Mouse (Mus musculus) CH12.LX (cell line): ENCODE data around the gene Sfxn5. TPM values are rescaled to one million over a fixed set of nuclear protein-coding genes. Genes with fewer than 3 reads are reported as not detected.

Experiments used
- DNase-seq: peaks from one replicate; pipeline ENCODE4 v3.0.0-alpha.2; 2013; ENCODE audit errors: extremely low read depth
- H3K27ac ChIP-seq: 2 replicates; pipeline ENCODE4 v1.5.1; 2012; ENCODE audit warnings: low read depth, mild to moderate bottlenecking, control low read depth, moderate library complexity; ENCODE audit not compliant: insufficient read depth
- H3K27me3 ChIP-seq: replicated peaks from 2 replicates; pipeline ENCODE3; 2012; ENCODE audit warnings: inconsistent platforms
- H3K36me3 ChIP-seq, 2 experiments: replicated peaks in 1 of 2; 2 replicates each; pipeline versions ENCODE3 to v1.6.1; 2012; ENCODE audit warnings: inconsistent platforms in 1 of 2, low read length in 1 of 2, mild to moderate bottlenecking in 1 of 2, mixed read lengths in 1 of 2, moderate library complexity in 1 of 2; ENCODE audit not compliant: control insufficient read depth in 1 of 2, insufficient read depth in 1 of 2
- H3K4me1 ChIP-seq, 2 experiments: 2 replicates each; pipeline ENCODE4 v1.6.1; 2012; ENCODE audit warnings: inconsistent platforms in 1 of 2, moderate library complexity in 1 of 2; ENCODE audit not compliant: insufficient read depth in 2 of 2, control insufficient read depth in 1 of 2
- H3K4me2 ChIP-seq: 2 replicates; pipeline ENCODE4 v1.6.1; 2012; ENCODE audit warnings: low read depth, mild to moderate bottlenecking, control low read depth; ENCODE audit not compliant: poor library complexity, insufficient read depth, severe bottlenecking
- H3K4me3 ChIP-seq, 3 experiments: fragments of 150-350 bp in 1 of 3; sonication (generic) in 1 of 3; replicated peaks in 1 of 3; 2 replicates each; pipeline versions ENCODE3 to v1.5.1; 2011 to 2012; ENCODE audit warnings: low read depth in 2 of 3, low read length in 2 of 3, mild to moderate bottlenecking in 2 of 3, moderate library complexity in 2 of 3, control low read depth in 1 of 3, improper control_type of control experiment in 1 of 3, inconsistent platforms in 1 of 3, mixed read lengths in 1 of 3; ENCODE audit not compliant: poor library complexity in 1 of 3
- H3K79me2 ChIP-seq: replicated peaks from 2 replicates; pipeline ENCODE4 v1.6.1; 2012; ENCODE audit warnings: mild to moderate bottlenecking, moderate library complexity; ENCODE audit not compliant: control insufficient read depth, poor library complexity, insufficient read depth, severe bottlenecking; ENCODE audit errors: extremely low read depth
- H3K9ac ChIP-seq: 2 replicates; pipeline ENCODE4 v1.6.1; 2012; ENCODE audit warnings: low read depth, mild to moderate bottlenecking, control low read depth, moderate library complexity; ENCODE audit not compliant: insufficient read depth
- H3K9me3 ChIP-seq: replicated peaks from 2 replicates; pipeline ENCODE3; 2012; ENCODE audit warnings: low read length, inconsistent platforms, mixed read lengths
- CHD2 ChIP-seq: IDR thresholded peaks from 2 replicates; pipeline ENCODE4 v1.6.1; 2011; ENCODE audit warnings: low read length, improper control_type of control experiment
- E2F4 ChIP-seq: IDR thresholded peaks from 2 replicates; pipeline ENCODE4 v1.6.1; 2011; ENCODE audit warnings: low read depth, low read length, improper control_type of control experiment; ENCODE audit not compliant: insufficient replicate concordance
- ELF1 ChIP-seq: IDR thresholded peaks from 2 replicates; pipeline ENCODE4 v1.6.1; 2014; ENCODE audit warnings: low read depth, mild to moderate bottlenecking, inconsistent platforms, low read length, improper control_type of control experiment
- ETS1 ChIP-seq: conservative IDR thresholded peaks from 2 replicates; pipeline ENCODE4 v1.6.1; 2012; ENCODE audit warnings: low read depth, mild to moderate bottlenecking, inconsistent platforms, low read length, improper control_type of control experiment, moderate library complexity
- GABPA ChIP-seq: IDR thresholded peaks from 2 replicates; pipeline ENCODE4 v1.6.1; 2012; ENCODE audit warnings: low read depth, low read length, improper control_type of control experiment, inconsistent platforms; ENCODE audit not compliant: insufficient replicate concordance
- HCFC1 ChIP-seq: IDR thresholded peaks from 2 replicates; pipeline ENCODE4 v1.6.1; 2012; ENCODE audit warnings: low read depth, mild to moderate bottlenecking, inconsistent platforms, low read length, improper control_type of control experiment
- IRF4 ChIP-seq: IDR thresholded peaks from 2 replicates; pipeline ENCODE4 v1.6.1; 2014; ENCODE audit warnings: low read depth, mild to moderate bottlenecking, inconsistent platforms, low read length, improper control_type of control experiment
- KAT2A ChIP-seq: IDR thresholded peaks from 2 replicates; pipeline ENCODE4 v1.6.1; 2012; ENCODE audit warnings: low read length, improper control_type of control experiment, inconsistent platforms; ENCODE audit not compliant: insufficient replicate concordance
- MAFK ChIP-seq: IDR thresholded peaks from 2 replicates; pipeline ENCODE4 v1.6.1; 2011; ENCODE audit warnings: low read length, improper control_type of control experiment; ENCODE audit not compliant: insufficient replicate concordance
- MAX ChIP-seq: IDR thresholded peaks from 2 replicates; pipeline ENCODE4 v1.6.1; 2011; ENCODE audit warnings: low read length, improper control_type of control experiment
- MAZ ChIP-seq: IDR thresholded peaks from 2 replicates; pipeline ENCODE4 v1.6.1; 2012; ENCODE audit warnings: low read depth, mild to moderate bottlenecking, inconsistent platforms, low read length, improper control_type of control experiment, moderate library complexity
- MXI1 ChIP-seq: IDR thresholded peaks from 2 replicates; pipeline ENCODE4 v1.6.1; 2011; ENCODE audit warnings: mild to moderate bottlenecking, low read depth, low read length, improper control_type of control experiment
- MYC ChIP-seq: IDR thresholded peaks from 2 replicates; pipeline ENCODE4 v1.6.1; 2011; ENCODE audit warnings: low read depth, mild to moderate bottlenecking, improper control_type of control experiment, low read length
- NRF1 ChIP-seq: IDR thresholded peaks from 2 replicates; pipeline ENCODE4 v1.6.1; 2014; ENCODE audit warnings: low read depth, mild to moderate bottlenecking, inconsistent platforms, low read length, improper control_type of control experiment, moderate library complexity
- RAD21 ChIP-seq: IDR thresholded peaks from 2 replicates; pipeline ENCODE4 v1.6.1; 2011; ENCODE audit warnings: low read depth, mild to moderate bottlenecking, low read length, improper control_type of control experiment, moderate library complexity
- SIN3A ChIP-seq: IDR thresholded peaks from 2 replicates; pipeline ENCODE4 v1.6.1; 2012; ENCODE audit warnings: low read length, improper control_type of control experiment, inconsistent platforms
- SMC3 ChIP-seq: IDR thresholded peaks from 2 replicates; pipeline ENCODE4 v1.6.1; 2011; ENCODE audit warnings: low read depth, low read length, improper control_type of control experiment
- TBP ChIP-seq: conservative IDR thresholded peaks from 2 replicates; pipeline ENCODE4 v1.6.1; 2011; ENCODE audit warnings: low read depth, low read length, improper control_type of control experiment
- TCF12 ChIP-seq: IDR thresholded peaks from 2 replicates; pipeline ENCODE4 v1.6.1; 2014; ENCODE audit warnings: low read depth, mild to moderate bottlenecking, inconsistent platforms, low read length, improper control_type of control experiment
- USF1 ChIP-seq: IDR thresholded peaks from 2 replicates; pipeline ENCODE4 v1.6.1; 2014; ENCODE audit warnings: low read depth, mild to moderate bottlenecking, inconsistent platforms, low read length, improper control_type of control experiment
- USF2 ChIP-seq: conservative IDR thresholded peaks from 2 replicates; pipeline ENCODE4 v1.6.1; 2011; ENCODE audit warnings: low read depth, low read length, improper control_type of control experiment
- ZC3H11A ChIP-seq: IDR thresholded peaks from 2 replicates; pipeline ENCODE4 v1.6.1; 2012; ENCODE audit warnings: low read depth, mild to moderate bottlenecking, inconsistent platforms, low read length, improper control_type of control experiment
- ZKSCAN1 ChIP-seq: IDR thresholded peaks from 2 replicates; pipeline ENCODE4 v1.6.1; 2012; ENCODE audit warnings: low read depth, inconsistent platforms, low read length, improper control_type of control experiment, borderline replicate concordance
- ZMIZ1 ChIP-seq: IDR thresholded peaks from 2 replicates; pipeline ENCODE4 v1.6.1; 2012; ENCODE audit warnings: low read depth, mild to moderate bottlenecking, inconsistent platforms, low read length, improper control_type of control experiment
- ZNF384 ChIP-seq: IDR thresholded peaks from 2 replicates; pipeline ENCODE4 v1.6.1; 2012; ENCODE audit warnings: low read depth, low read length, improper control_type of control experiment, inconsistent platforms
- dilution Hi-C: fragments of 300-500 bp; cut with MboI; formaldehyde crosslinking; loops from 2 replicates; pipeline ENCODE4 v1.14.3; 2020; ENCODE audit warnings: low sequenced_read_pairs; ENCODE audit not compliant: extremely low pct_unique_long_range_greater_than_20kb, extremely low pct_ligation_motif_present
- in situ Hi-C: fragments of 300-500 bp; cut with MboI; formaldehyde crosslinking; loops from 3 replicates; pipeline ENCODE4 v1.14.3; 2019; ENCODE audit warnings: low sequenced_read_pairs, low pct_ligation_motif_present, low pct_unique_long_range_greater_than_20kb, mixed read lengths
- polyA plus RNA-seq: library from polyadenylated mRNA; unstranded; fragments of >175 nt; gene quantifications from 2 replicates; pipeline ENCODE4 v1.2.1, GENCODE M21; 2012; ENCODE audit warnings: low read depth; ENCODE audit not compliant: insufficient read length
- total RNA-seq, 2 experiments: library from RNA; depleted of rRNA; stranded (reverse); fragments of 300-350 nt in 1 of 2; fragments of >200 nt in 1 of 2; gene quantifications; 2 replicates each; pipeline ENCODE4 v1.2.3; 2012 to 2014

Sfxn5 gene
- total and polyA plus RNA-seq, 3 experiments, result 0.55 to 0.93 (median 0.66) TPM

DNA sequence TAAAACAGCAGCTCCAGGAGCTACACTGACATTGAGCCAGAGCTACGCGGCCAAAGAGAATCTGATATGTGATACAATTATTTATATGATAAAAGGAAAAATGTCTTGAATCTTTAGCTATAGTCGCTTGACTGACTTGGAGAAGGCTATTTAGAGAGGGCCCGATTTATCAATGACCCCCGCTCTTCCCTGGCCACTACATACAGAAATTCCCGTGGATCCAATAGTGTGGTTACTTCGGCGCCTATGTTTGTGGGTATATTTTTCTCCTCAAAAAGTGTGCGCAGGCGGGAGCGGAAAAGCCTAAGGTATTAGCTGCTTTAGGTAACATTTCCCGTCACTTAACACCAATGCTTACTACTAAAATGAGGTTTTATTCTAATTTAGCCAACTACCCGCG is 143.9 kb downstream of the Sfxn5 start:
- in situ Hi-C loops (no loop called here), dilution Hi-C loops (no loop called here)
- Histone ChIP-seq H3K4me2 (no peak overlapping the region), H3K9me3 (peaks cover 23% of the 10 kb centered on the region), H3K4me1 (no peaks in the 10 kb centered on the region), H3K27ac (no peak overlapping the region), H3K79me2 (no peaks in the 10 kb centered on the region), H3K27me3 (peaks cover 69% of the 10 kb centered on the region), H3K4me3 (no peak overlapping the region), H3K9ac (no peak overlapping the region), H3K36me3 (no peaks in the 10 kb centered on the region)
- TF ChIP-seq USF2 (no peak), MAX (no peak), E2F4 (no peak), ZC3H11A (no peak), HCFC1 (no peak), TBP (no peak), MYC (no peak), ZMIZ1 (no peak), ETS1 (no peak), IRF4 (no peak), ELF1 (no peak), RAD21 (no peak), TCF12 (no peak), USF1 (no peak), MXI1 (no peak), MAZ (no peak), ZKSCAN1 (no peak), GABPA (no peak), KAT2A (no peak), SIN3A (no peak)
- no peak for DNase-seq

DNA sequence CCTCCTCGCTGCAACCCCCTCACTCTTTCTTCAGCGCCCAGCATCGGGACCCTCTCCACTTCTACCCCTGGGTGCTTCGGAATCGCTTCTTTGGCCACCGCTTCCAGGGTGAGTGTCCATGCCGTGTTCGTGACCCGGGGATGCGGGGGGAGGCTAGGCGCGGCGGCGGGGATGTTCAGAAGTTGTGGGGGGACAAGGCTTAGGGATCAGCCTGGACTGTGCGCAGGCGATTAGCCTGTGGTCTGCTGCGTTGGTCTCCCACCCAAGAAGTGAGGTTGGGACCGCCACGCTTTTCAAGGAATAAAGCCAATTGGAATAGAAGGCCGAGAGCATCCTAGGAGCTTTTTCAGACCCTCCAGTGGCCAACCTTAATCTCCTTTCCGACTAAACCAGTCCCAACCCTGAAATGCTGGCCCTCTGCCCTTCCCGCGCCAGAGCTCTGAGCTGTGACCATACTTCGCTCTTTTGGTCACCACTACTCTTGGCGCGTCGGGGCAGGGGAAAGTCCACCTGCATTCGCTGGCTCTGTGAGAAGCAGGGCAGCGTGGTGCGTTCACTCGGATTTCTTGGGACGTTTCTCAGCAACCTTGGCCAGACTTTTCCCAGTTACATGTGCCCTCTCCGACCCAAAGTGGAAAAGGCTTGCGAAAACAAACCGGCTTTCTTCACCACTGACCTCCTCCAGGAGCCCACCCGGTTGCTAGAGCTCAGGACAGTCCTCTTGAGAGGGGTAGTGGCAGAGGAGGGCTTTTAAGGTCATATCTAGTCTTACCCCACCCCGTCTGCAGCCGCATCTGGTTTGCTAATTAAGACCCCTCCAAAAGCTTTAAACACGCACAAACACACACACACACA is 144.7 kb downstream of the Sfxn5 start:
- Histone ChIP-seq H3K4me1 (no peaks in the 10 kb centered on the region), H3K36me3 (no peaks in the 10 kb centered on the region), H3K9me3 (peaks cover 23% of the 10 kb centered on the region), H3K27me3 (peaks cover 67% of the 10 kb centered on the region), H3K4me2 (no peak overlapping the region), H3K79me2 (no peaks in the 10 kb centered on the region), H3K4me3 (no peak overlapping the region), H3K9ac (no peak overlapping the region), H3K27ac (no peak overlapping the region)
- TF ChIP-seq SIN3A, result no peak
- no peak for TF ChIP-seq MAFK
- no peak for TF ChIP-seq TBP
- no peak for TF ChIP-seq NRF1
- TF ChIP-seq MYC, result no peak
- no peak for TF ChIP-seq CHD2
- no peak for TF ChIP-seq MAX
- TF ChIP-seq IRF4, result no peak
- no peak for TF ChIP-seq ZNF384
- TF ChIP-seq SMC3, result no peak
- TF ChIP-seq ZKSCAN1, result no peak
- no peak for DNase-seq
- dilution Hi-C loops, result no loop called here
- in situ Hi-C loops, result no loop called here
